Mouse (Mus musculus) lung, postnatal 25 days (tissue): Measurements from ENCODE around the gene Gm281.
A peak's percentile ranks its signal among the peaks of the same experiment; 100 is the strongest.
"Not testable (repeated sequence)": the region's sequence is repeated elsewhere in the genome, so short reads cannot be mapped to it uniquely, and the experiment has no call there.

Source experiments
- DNase-seq: peaks from one replicate; pipeline ENCODE4 v3.0.0; 2022; ENCODE audit warnings: low spot score

Gene Gm281

DNA sequence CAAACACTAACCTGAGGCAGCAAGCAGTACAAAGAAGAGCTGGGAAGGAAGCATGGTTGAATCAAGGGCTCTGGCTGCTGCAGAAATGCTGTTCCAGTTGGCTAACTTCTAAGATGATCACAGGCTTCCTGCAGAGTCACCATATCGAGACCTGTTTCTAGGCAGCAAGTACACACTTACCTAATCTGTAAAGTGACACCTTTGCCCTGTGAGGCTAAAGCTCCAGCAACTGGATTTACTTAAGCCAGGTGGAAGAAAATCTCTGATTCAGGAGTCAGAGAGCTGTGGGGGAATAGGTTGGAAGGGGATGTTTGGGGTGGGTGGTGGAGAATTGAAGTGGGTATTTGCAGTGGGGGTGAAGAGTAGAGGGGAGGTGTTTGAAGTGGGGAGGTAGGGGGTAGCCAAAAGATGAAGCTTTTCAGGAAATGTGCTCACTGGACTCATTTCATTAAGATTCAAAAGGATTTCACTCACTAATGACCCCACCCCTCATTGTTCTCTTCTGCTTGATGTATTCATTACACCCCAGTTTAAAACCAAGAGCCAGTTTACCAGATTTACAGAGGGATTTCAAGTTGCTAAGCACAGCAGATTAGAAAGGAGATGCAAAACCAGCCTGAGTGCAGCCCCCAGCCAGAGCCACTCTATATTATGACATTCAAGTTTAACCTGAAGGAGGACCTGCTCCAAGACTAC, at the start of gene Gm281:
TSS of gene Gm281 (minus strand) at position 92 of the 696 bp plus-strand sequence.
- DNase-seq = no peak

GRCm38 (mm10) chr14:13963527-13963926, 49.2 kb upstream of the Gm281 start:
- DNase-seq = no peak

GRCm38 (mm10) chr14:13962476-13962875, 48.2 kb upstream of the Gm281 start:
- DNase-seq = no peak

GRCm38 (mm10) chr14:13961401-13962112, 47.3 kb upstream of the Gm281 start, which contains the start of the genes Atxn7 and Thoc7:
Gene Atxn7, plus strand, starts transcription at chr14:13961440.
Gene Thoc7, minus strand, starts transcription at chr14:13961852.
- peak; percentile 17 for DNase-seq

GRCm38 (mm10) chr14:13960482-13961325, 46.4 kb upstream of the Gm281 start:
- peak; percentile 61 for DNase-seq

DNA sequence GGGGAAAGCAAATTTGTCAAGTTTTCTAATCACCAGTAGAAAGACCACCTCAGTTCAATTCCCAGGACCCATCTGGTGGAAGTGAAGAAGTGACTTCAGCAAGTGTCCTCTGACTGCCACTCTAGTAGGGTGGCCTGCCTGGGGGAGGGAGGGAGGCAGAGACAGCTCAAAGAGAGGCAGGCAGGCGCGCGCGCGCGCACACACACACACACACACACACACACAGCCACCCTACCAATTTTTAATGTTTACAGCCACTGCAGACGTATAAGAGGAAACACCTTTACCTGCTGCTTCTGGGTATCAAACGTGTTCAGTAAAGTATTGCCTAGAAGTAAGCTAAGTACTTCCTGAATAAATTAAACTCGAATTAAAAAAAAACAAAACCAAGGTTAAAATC, 45.8 kb upstream of the Gm281 start:
- peak; percentile 10 for DNase-seq

- not testable (repeated sequence) for DNase-seq
Observed at GRCm38 (mm10) chr14:13952151-13952550, 37.9 kb upstream of the Gm281 start.

DNA sequence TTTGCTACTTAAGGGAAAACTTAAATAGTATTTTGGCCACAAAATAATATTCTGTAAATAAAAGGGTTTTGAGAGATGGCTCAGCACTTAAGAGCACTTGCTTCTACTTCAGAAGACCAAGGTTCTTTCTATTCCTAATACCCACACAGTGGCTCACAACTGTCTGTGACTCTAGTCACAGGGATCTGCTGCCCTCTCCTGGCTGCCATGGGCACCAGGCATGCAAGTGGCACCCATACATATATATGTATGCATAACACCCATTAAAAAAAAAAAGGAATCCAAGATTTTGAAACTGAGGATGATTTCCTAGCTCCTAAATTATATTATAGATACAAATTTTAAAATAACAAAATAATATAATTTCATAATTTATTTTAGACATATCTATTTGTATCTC, 36.1 kb upstream of the Gm281 start:
- peak; percentile 6 for DNase-seq

DNA sequence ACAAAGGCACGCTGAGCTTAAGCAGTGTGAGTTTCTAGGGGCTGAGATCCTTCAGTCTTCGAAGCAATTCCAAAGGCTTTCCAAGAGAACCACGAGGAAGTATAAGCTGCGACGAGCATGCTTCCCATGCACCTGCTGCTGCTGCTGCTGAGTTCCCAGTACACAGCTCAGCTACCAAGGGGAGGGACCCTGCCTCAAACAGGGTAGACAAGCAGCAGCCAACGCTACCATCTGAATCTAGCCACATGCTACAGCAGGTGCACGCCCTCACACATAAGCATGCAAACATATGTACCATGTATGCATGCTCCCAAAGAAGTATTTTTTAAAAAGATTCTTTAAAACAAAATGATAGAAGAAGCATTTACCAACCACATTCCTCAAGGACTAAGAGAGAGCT, 34.1 kb upstream of the Gm281 start:
- no peak for DNase-seq

- DNase-seq = no peak
Observed at GRCm38 (mm10) chr14:13944686-13945085, 30.4 kb upstream of the Gm281 start.

- DNase-seq = no peak
Observed at GRCm38 (mm10) chr14:13934052-13934371, 19.7 kb upstream of the Gm281 start.

DNA sequence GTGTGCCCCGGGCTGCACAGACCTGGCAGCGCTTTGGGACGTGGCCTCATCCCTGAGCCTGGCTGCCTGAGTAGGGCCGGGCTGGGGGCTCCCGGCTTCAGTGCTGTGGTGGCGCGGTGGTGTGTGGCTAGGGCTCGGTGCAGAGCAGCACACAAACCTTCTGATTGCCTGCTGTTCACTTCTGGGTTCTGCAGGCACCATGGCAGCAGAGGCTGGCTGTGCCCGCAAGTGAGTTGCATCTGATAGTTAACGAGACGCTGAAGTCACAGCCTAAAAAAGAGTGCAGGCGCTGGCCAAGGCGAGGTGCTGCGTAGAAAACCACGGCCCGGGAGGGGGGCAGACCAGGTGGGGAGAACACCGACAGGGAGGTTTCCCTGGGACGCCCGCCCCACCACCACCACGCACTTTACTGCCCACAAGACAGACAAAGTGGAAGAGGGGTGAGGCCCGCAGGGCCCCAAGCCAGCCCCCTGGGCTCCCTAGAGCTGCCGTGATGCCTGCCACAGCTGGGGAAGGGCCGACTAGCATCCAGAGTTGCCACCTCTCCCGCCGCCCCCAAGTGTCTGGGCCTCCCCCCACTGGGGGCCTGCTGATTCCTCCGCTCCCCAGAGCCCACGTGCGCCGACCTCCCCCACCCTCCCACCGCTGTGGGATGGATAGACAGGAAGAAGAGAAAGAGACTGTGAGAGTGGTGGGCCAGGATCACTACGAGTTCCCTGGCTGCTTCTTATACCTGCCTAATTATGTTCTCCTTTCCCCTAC, 19.2 kb upstream of the Gm281 start:
- no peak for DNase-seq

GRCm38 (mm10) chr14:13917630-13918029, 3.4 kb upstream of the Gm281 start:
- DNase-seq = peak; percentile 41

GRCm38 (mm10) chr14:13917208-13917607, 2.9 kb upstream of the Gm281 start:
- no peak for DNase-seq

DNA sequence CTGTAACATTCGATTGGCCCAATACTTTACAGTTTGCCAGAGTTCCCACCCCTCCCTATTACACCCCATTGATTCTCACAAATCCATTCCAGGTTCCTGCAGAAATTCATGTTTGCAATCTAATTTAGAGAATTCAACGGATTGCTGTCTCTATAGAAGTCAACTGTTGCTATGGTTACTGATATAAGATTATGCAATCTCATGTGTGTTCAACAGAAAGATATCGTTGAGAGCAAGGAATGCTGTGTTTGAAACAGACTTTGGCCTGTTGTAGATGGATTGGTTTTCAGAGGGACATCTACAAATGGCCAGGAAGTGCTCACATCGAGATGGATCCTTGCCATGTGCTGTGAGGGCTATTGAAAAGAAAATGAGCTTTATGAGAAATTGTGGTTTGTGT, 929 bp upstream of the Gm281 start:
- DNase-seq = no peak

GRCm38 (mm10) chr14:13910148-13910547, 4.1 kb downstream of the Gm281 start:
- no peak for DNase-seq

GRCm38 (mm10) chr14:13907145-13907544, 7.1 kb downstream of the Gm281 start:
- no peak for DNase-seq

GRCm38 (mm10) chr14:13906461-13906860, 7.8 kb downstream of the Gm281 start:
- DNase-seq = no peak

DNA sequence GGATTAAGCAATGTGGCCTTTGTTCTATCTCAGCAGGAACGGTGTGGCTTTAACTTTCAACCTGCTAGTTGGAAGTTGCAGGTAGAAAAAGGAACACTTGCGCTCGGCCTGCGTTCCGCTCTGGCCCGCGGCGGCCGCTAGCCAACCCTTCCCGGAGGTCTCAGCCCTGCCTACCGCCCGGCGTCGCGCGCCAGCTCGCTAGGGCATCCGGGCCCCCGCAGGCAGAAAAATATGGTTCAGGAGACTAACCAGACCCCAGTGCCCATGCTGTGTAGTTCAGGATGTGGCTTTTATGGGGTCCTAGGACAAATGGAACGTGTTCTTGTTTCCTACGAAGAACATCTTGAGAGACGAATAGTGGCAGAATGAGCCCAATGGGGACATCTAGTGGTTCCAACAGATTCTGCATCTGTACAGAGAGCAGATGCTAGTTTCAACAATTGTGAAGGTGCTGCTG, 12.6 kb downstream of the Gm281 start:
- DNase-seq = peak; percentile 57

GRCm38 (mm10) chr14:13895198-13895597, 19.1 kb downstream of the Gm281 start:
- DNase-seq = no peak

DNA sequence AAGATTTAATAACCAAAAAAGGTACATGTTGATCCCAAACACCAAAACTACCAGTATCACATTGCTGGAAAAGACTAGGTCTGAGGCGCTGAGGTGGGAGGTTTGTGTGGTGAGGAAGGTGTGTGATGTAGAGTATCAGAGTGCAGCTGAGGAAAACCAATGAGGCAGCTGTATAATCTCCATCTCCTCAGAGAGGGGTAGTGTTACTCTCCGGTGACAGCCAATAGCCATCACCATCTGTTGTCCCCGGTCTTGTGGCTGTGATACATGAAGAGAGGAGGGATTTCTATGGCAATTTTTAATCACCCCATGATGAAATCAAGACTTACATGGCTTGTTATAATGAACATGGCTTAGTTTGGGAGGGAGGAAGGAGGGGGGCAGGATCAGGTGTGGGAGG, 20.5 kb downstream of the Gm281 start:
- no peak for DNase-seq

DNA sequence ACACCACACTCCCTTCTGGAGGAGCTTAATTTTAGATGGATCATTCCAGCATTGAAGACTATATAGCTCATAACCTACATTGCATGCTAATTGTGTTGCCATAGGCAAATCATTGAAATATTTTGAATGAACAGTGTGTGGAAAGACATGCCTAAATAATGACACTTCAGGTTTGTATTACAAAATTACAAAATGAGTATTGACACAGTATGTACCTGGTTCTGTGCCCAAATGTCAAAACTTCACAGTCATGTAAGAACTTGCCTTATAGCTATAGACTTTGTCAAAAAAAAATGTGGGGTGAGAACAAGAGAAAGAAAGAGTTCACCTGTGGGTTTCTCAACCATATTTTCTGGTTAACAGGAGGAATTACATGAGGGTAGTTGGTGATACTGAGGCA, 52.9 kb downstream of the Gm281 start:
- no peak for DNase-seq
